Mouse (Mus musculus): ENCODE data around the gene Pkp4. TPM values are rescaled to one million over a fixed set of nuclear protein-coding genes. Genes with fewer than 3 reads are reported as not detected.
"Not testable (repeated sequence)": the region's sequence is repeated elsewhere in the genome, so short reads cannot be mapped to it uniquely, and the experiment has no call there.

The Pkp4 gene
- total RNA-seq, 2 experiments from 2014 or later, result 51.9 to 60.8 TPM

- DNase-seq, result no peak
Measured at GRCm38 (mm10) chr2:59383852-59384776, 223.5 kb downstream of the Pkp4 start.

- no peak for DNase-seq
Measured at GRCm38 (mm10) chr2:59385211-59385935, 224.7 kb downstream of the Pkp4 start.

DNA sequence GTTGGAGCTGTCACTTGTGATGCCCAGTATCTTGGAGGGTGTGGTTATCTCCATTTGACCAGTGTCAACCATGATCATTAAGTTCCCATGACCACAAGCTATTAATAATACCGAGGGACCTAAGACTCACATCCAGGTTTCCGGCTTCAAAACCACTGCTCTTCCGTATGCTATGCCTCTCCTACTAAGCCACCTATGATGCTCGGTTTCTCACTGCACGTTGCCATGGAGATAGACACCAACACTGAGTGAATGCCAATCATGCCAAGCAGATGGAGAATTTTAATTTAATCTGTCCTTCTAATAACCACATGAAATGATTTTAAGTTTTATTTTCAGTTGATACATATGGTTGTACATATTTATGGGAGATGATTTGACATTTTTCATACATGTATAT, 229.3 kb downstream of the Pkp4 start:
- no peak for DNase-seq

DNA sequence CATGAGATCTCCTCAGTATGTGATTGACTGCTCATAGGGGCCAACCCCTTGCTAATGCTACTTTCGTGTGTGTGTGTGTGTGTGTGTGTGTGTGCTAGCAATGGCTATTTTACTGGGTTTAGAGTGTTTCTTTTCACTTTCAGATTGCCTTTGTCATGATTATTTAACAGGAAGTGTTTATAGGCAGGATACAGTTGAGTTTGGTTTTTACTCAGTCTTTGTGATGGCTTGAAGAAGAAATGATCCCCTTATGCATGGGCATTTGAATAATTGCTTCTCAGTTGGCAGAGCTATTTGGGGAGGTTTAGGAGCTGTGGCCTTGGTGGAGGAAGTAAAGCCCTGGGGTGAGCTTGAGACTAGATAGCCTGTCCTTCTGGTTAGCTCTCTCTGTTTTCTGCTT, 232.5 kb downstream of the Pkp4 start:
- no peak for DNase-seq

- DNase-seq, result no peak
Measured at GRCm38 (mm10) chr2:59394651-59395050, 234.0 kb downstream of the Pkp4 start.

DNA sequence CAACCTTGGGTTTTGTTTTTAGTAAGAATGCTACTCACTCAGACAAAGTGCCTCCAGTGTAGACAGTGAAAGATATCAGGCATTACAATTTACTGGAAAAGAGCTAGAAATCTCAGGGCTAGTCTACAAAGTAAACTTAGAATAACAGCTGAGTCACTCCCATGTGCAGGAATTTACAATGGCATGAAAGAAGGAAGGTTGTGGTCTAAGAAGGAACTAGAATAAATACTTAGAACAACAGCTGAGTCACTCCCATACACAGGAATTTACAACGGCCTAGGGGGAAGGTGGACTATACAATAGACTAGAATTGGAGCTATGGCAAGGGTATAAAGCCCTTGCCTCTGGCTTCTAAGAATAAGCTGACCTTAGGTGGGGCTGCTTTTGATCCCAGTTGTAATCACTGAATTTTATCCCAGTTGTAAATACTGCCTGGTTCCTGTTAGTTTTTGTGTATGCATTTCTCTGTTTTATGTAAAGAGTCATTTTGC, 234.6 kb downstream of the Pkp4 start:
- DNase-seq, result not testable (repeated sequence)

DNA sequence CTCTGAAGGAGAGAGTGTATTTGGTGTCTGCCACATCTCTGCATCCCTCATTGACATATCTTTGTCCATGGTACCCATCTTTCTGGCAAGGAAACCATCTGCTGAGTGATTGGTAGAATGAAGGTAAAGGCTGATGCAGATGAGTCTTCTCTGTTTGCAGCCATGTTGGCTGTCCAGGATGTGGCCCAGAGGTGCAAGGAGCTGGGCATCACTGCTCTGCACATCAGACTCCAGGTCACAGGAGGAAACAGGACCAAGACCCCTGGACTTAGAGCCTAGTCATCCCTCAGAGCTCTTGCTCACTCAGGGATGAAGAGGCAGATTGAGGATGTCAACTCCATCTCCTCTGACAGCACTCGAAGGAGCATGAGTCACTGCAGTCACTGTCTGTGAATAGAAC, 235.9 kb downstream of the Pkp4 start:
- DNase-seq, result no peak

DNA sequence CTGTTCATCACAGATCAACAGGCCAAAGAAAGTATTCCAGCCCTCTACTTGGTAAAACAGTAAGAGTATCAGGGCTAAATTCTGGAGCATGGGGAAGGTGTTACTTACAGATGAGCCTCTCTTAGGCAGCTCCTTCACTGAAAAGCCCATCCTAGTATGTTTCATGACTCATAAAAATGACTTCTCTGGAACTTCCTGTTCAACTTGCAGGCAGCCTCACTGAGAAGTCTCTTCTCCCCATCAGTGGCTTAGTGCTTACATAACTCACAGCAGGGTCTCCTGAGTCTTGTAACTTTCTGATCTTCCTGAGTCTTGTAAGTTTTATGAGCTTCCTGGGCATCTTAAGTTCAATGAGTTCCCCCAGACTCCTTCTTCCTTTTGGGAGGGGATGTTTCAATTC, 236.9 kb downstream of the Pkp4 start:
- DNase-seq, result no peak

DNA sequence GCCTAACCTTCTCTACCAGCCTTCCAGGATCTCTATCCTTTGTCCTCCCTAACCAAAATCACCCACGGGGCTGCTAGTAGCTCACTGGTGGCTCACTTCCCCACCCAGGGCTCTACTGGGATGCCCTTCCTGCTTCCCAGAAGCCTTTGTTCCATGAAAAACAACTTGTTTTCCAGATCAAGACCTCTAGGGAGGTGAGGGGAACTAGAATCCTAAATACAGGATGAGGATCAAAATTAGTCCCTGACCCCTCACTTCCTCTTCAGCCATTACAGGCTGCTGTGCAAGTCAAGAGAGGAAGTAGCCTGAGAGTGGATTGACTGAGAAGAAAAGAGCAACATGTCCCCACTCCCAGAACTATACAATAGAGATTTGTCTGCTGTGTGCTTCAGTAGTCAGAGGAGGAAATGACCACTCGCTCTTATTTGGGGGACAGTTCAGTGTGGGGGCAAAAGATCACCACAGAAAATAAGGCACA, 240.3 kb downstream of the Pkp4 start:
- DNase-seq, result peak in 1 of 2 experiments; percentile 8

- DNase-seq, result peak; percentile 27 to 61
Measured at GRCm38 (mm10) chr2:59401841-59402461, 241.3 kb downstream of the Pkp4 start.

- DNase-seq, result no peak
Measured at GRCm38 (mm10) chr2:59404022-59404421, 243.4 kb downstream of the Pkp4 start.

Other genes starting within 250 kb of the Pkp4 start
- gene Ccdc148, start 167 bp upstream of the Pkp4 start, total RNA-seq (2021), result under 1 TPM; 0.86 to 0.99 TPM